Mouse (Mus musculus): Measurements from ENCODE around the gene Lrrc8d. TPM values are rescaled to one million over a fixed set of nuclear protein-coding genes. Genes with fewer than 3 reads are reported as not detected.

Lrrc8d gene
- polyA plus RNA-seq, 2 experiments from 2014 or later = 17.2 to 19.5 TPM

GRCm38 (mm10) chr5:105822521-105823498 is 123.0 kb downstream of the Lrrc8d start:
- ATAC-seq = no peak

GRCm38 (mm10) chr5:105824282-105824681 is 124.5 kb downstream of the Lrrc8d start:
- ATAC-seq = no peak

GRCm38 (mm10) chr5:105824827-105825226 is 125.1 kb downstream of the Lrrc8d start:
- no peak for ATAC-seq

- no peak for ATAC-seq
Measured at GRCm38 (mm10) chr5:105826916-105827510, 127.2 kb downstream of the Lrrc8d start.

- no peak for ATAC-seq
Measured at GRCm38 (mm10) chr5:105828050-105828449, 128.3 kb downstream of the Lrrc8d start.

GRCm38 (mm10) chr5:105829008-105829586 is 129.3 kb downstream of the Lrrc8d start:
- ATAC-seq = no peak

- ATAC-seq = no peak
Measured at GRCm38 (mm10) chr5:105832140-105832539, 132.4 kb downstream of the Lrrc8d start.

- no peak for ATAC-seq
Measured at GRCm38 (mm10) chr5:105833923-105834322, 134.2 kb downstream of the Lrrc8d start.

GRCm38 (mm10) chr5:105836006-105836405 is 136.2 kb downstream of the Lrrc8d start:
- ATAC-seq = no peak

- peak; percentile 58 for ATAC-seq
Measured at GRCm38 (mm10) chr5:105839740-105840310, 140.1 kb downstream of the Lrrc8d start.

- ATAC-seq = peak; percentile 32
Measured at GRCm38 (mm10) chr5:105844044-105844753, 144.4 kb downstream of the Lrrc8d start.

- no peak for ATAC-seq
Measured at GRCm38 (mm10) chr5:105845041-105845440, 145.3 kb downstream of the Lrrc8d start.

GRCm38 (mm10) chr5:105847726-105848125 is 148.0 kb downstream of the Lrrc8d start:
- ATAC-seq = no peak

- ATAC-seq = peak; percentile 87
Measured at GRCm38 (mm10) chr5:105849222-105849621, 149.5 kb downstream of the Lrrc8d start.

- ATAC-seq = no peak
Measured at GRCm38 (mm10) chr5:105849643-105850042, 149.9 kb downstream of the Lrrc8d start.

- no peak for ATAC-seq
Measured at GRCm38 (mm10) chr5:105853271-105853670, 153.5 kb downstream of the Lrrc8d start.

- no peak for ATAC-seq
Measured at GRCm38 (mm10) chr5:105857486-105857885, 157.7 kb downstream of the Lrrc8d start.

- ATAC-seq = peak; percentile 61
Measured at GRCm38 (mm10) chr5:105858754-105859694, 159.3 kb downstream of the Lrrc8d start.

GRCm38 (mm10) chr5:105859716-105860460 is 160.1 kb downstream of the Lrrc8d start:
- ATAC-seq = no peak

- ATAC-seq = no peak
Measured at GRCm38 (mm10) chr5:105860461-105860835, 160.7 kb downstream of the Lrrc8d start.

Data from CD4-positive, CD25-positive, alpha-beta regulatory T cell, adult 4 months (primary cell).